Mouse (Mus musculus) intestine, embryonic 16.5 days (tissue): ENCODE data around the gene Il19. TPM values are rescaled to one million over a fixed set of nuclear protein-coding genes. Genes with fewer than 3 reads are reported as not detected.

Experiments
- ATAC-seq: fragments of 200-750 bp; cut with Nextera tagmentation; 2 replicates; pipeline ENCODE4 v1.8.0; 2017; ENCODE audit warnings: moderate TSS enrichment, moderate library complexity
- H3K27ac ChIP-seq: fragments of 300-500 bp; sonication (generic); 2 replicates; pipeline ENCODE4 v1.5.1; 2014; ENCODE audit warnings: mild to moderate bottlenecking, low read length
- H3K27me3 ChIP-seq: fragments of 300-500 bp; sonication (generic); replicated peaks from 2 replicates; pipeline ENCODE4 v1.6.1; 2014; ENCODE audit warnings: low read length, control low read depth, mixed read lengths; ENCODE audit not compliant: control insufficient read depth, insufficient read depth
- H3K36me3 ChIP-seq: fragments of 300-500 bp; sonication (generic); 2 replicates; pipeline ENCODE4 v1.6.1; 2014; ENCODE audit warnings: low read length, control low read depth; ENCODE audit not compliant: control insufficient read depth, insufficient read depth
- H3K4me1 ChIP-seq: fragments of 300-500 bp; sonication (generic); 2 replicates; pipeline ENCODE4 v1.6.1; 2014; ENCODE audit warnings: low read length, control low read depth, mixed read lengths; ENCODE audit not compliant: control insufficient read depth, insufficient read depth
- H3K4me2 ChIP-seq: fragments of 300-500 bp; sonication (generic); 2 replicates; pipeline ENCODE4 v1.6.1; 2014; ENCODE audit warnings: low read depth, low read length, control low read depth
- H3K4me3 ChIP-seq: fragments of 300-500 bp; sonication (generic); 2 replicates; pipeline ENCODE4 v1.5.1; 2014; ENCODE audit warnings: mild to moderate bottlenecking, low read length
- H3K9ac ChIP-seq: fragments of 300-500 bp; sonication (generic); 2 replicates; pipeline ENCODE4 v1.6.1; 2014; ENCODE audit warnings: low read depth, low read length
- H3K9me3 ChIP-seq: fragments of 300-500 bp; sonication (generic); 2 replicates; pipeline ENCODE4 v1.6.1; 2016; ENCODE audit warnings: low read length, control low read depth; ENCODE audit not compliant: control insufficient read depth
- WGBS: fragments of 180-500 bp; shearing (Covaris S2); extraction: QIAGEN DNeasy Blood & Tissue Kit; methylation state at CpG from one replicate; pipeline ENCODE4 v1.1.7; 2014; 5-methylcytosine and 5-hydroxymethylcytosine counted together
- polyA plus RNA-seq: library from polyadenylated mRNA; unstranded; fragments of >200 nt; fragmentation: Nextera tagmentation; extraction: Ambion mirVana; gene quantifications from 2 replicates; pipeline ENCODE4 v1.2.1, GENCODE M21; 2015

Gene Il19
- polyA plus RNA-seq, 1 experiment from 2014 or later: not detected

- Histone ChIP-seq H3K9ac (no peak overlapping the region), H3K9me3 (no peaks in the 10 kb centered on the region), H3K4me2 (no peak overlapping the region), H3K4me1 (no peaks in the 10 kb centered on the region), H3K27ac (no peak overlapping the region), H3K36me3 (no peaks in the 10 kb centered on the region), H3K27me3 (no peaks in the 10 kb centered on the region), H3K4me3 (no peak overlapping the region)
- ATAC-seq: no peak
- WGBS: 67% methylated on average over 1 of the region's 1 CpGs
Observed at GRCm38 (mm10) chr1:130892446-130892845, 47.5 kb downstream of the Il19 start.

GRCm38 (mm10) chr1:130887354-130887753 lies 52.6 kb downstream of the Il19 start, which contains the start of gene Il24:
TSS of gene Il24 (minus strand) at chr1:130887454.
- H3K9ac ChIP-seq: no peak within 1 kb of the TSS
- H3K27ac ChIP-seq: no peak within 1 kb of the TSS
- no peaks in the 10 kb centered on the region for H3K27me3 ChIP-seq
- no peaks in the 10 kb centered on the region for H3K9me3 ChIP-seq
- no peak within 1 kb of the TSS for H3K4me3 ChIP-seq
- H3K4me2 ChIP-seq: no peak within 1 kb of the TSS
- no peaks in the 10 kb centered on the region for H3K4me1 ChIP-seq
- no peak for ATAC-seq
- no peaks in the 10 kb centered on the region for H3K36me3 ChIP-seq

DNA sequence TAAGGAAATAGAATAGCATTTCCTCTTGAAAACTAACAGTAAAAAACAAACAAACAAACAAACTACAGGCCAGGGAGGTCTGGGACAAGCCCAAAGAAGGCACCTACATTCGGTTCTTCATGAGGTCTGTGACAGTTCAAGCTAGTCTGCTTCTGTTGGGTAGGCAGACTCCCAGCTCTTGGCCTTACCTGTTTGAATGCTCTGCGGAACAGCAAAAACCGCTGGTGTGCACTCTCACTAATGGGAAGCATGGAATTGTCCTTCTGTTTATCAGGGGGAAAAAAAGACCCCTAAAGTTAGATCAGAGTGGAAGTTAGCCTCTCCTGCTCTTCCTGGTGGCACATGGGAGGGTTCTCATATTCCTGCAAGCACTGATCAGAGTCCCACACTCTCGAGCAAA lies 56.8 kb downstream of the Il19 start:
- Histone ChIP-seq H3K27ac (no peak overlapping the region), H3K4me2 (no peak overlapping the region), H3K9me3 (no peaks in the 10 kb centered on the region), H3K4me1 (no peaks in the 10 kb centered on the region), H3K36me3 (no peaks in the 10 kb centered on the region), H3K27me3 (peaks cover 3% of the 10 kb centered on the region; the same call in 1 of the 2 replicates), H3K9ac (no peak overlapping the region), H3K4me3 (no peak overlapping the region)
- 87% methylated on average over 4 of the region's 4 CpGs for WGBS
- no peak for ATAC-seq

Other genes starting within 250 kb of the Il19 start
- 0.07 TPM in 1 of 2 replicates, not detected in the other for gene Gm29427, start 224.3 kb downstream of the Il19 start, polyA plus RNA-seq
- 8.5 and 9.9 TPM in 2 replicates for gene Yod1, start 222.8 kb downstream of the Il19 start, polyA plus RNA-seq
- gene Pfkfb2, start 210.9 kb downstream of the Il19 start, polyA plus RNA-seq: 12.1 and 12.4 TPM in 2 replicates
- gene AA986860, start 208.1 kb downstream of the Il19 start, polyA plus RNA-seq: 74.7 and 81.2 TPM in 2 replicates
- gene Fcamr, start 139.2 kb downstream of the Il19 start, polyA plus RNA-seq: 0.10 and 0.20 TPM in 2 replicates
- 3.9 and 4.9 TPM in 2 replicates for gene Pigr, start 113.4 kb downstream of the Il19 start, polyA plus RNA-seq
- 3.1 and 4.3 TPM in 2 replicates for gene Fcmr, start 74.4 kb downstream of the Il19 start, polyA plus RNA-seq
- gene Il24, start 52.7 kb downstream of the Il19 start, polyA plus RNA-seq: not detected in 2 replicates
- gene Il20, start 28.7 kb downstream of the Il19 start, polyA plus RNA-seq: not detected in 2 replicates
- not detected in 2 replicates for gene Il10, start 79.7 kb upstream of the Il19 start, polyA plus RNA-seq
- gene Mapkapk2, start 157.7 kb upstream of the Il19 start, polyA plus RNA-seq: 13.1 and 23.5 TPM in 2 replicates
- gene Dyrk3, start 198.2 kb upstream of the Il19 start, polyA plus RNA-seq: 2.3 and 2.4 TPM in 2 replicates
- gene Eif2d, start 213.1 kb upstream of the Il19 start, polyA plus RNA-seq: 53.8 and 58.0 TPM in 2 replicates